Mouse (Mus musculus) lung, adult 2 months (tissue): Measurements from ENCODE around the gene Ncoa7.

Source experiments
- CTCF ChIP-seq: fragments of 200-500 bp; IDR thresholded peaks from 2 replicates; pipeline ENCODE4 v1.5.1; 2011; ENCODE audit warnings: mild to moderate bottlenecking, low read length, control low read depth; ENCODE audit not compliant: insufficient read depth
- POLR2A ChIP-seq: fragments of 200-500 bp; IDR thresholded peaks from 2 replicates; pipeline ENCODE4 v1.6.1; 2011; ENCODE audit warnings: low read depth, mild to moderate bottlenecking, control low read depth, low read length, borderline replicate concordance; ENCODE audit errors: extremely low read depth

- TF ChIP-seq CTCF (no peak), POLR2A (no peak)
These were observed 39.1 kb upstream of the Ncoa7 start for GRCm38 (mm10) chr10:30842228-30842627.
